ENCODE assay signal across 8 mouse cellular contexts in genomic region chr5:131533815-131534214, GRCm38 (mm10).
A peak's percentile ranks its signal among the peaks of the same experiment; 100 is the strongest.
DNase-seq lines count a peak whose midpoint lies in the region; ATAC-seq lines count a peak whose summit lies in the region.

No protein-coding gene starts in this region.

- no peaks in the 10 kb centered on the region for H3K36me3 ChIP-seq in midbrain, embryonic 16.5 days (ENCODE audit: control insufficient read depth, insufficient read depth, low read length)

- no peaks in the 10 kb centered on the region for H3K9me3 ChIP-seq in midbrain, embryonic 16.5 days (replicated peaks; ENCODE audit: control insufficient read depth, low read length, poor library complexity, severe bottlenecking)

- peaks cover 53% of the 10 kb centered on the region for H3K4me1 ChIP-seq in midbrain, embryonic 16.5 days (ENCODE audit: control insufficient read depth, insufficient read depth, low read length)

- WGBS in midbrain, embryonic 16.5 days: 6% methylated on average over 3 of the region's 3 CpGs

- no peaks in the 10 kb centered on the region for H3K27me3 ChIP-seq in midbrain, embryonic 16.5 days (ENCODE audit: control insufficient read depth, insufficient read depth, low read depth, low read length)

- peak overlapping the region; percentile 36 for H3K4me3 ChIP-seq in midbrain, embryonic 16.5 days (ENCODE audit: low read depth, low read length)

- peak overlapping the region; percentile 59 for H3K4me2 ChIP-seq in midbrain, embryonic 16.5 days (ENCODE audit: low read length)

- peak overlapping the region; percentile 40; the same call in 1 of the 2 replicates for H3K27ac ChIP-seq in midbrain, embryonic 16.5 days (ENCODE audit: low read length)

- intact Hi-C loops in left cerebral cortex, postnatal 14 days (cut with DNase I): loop anchor here (10.0 kb wide), 3 partner anchors 261 to 581 kb away; no protein-coding TSS in a partner anchor

- peak; percentile 39 to 43 for DNase-seq in adrenal gland, adult 18-20 months (ENCODE audit: low spot score in 2 of 2)
- DNase-seq in adrenal gland, adult 8-10 months: no peak
- peak; percentile 57 for DNase-seq in urinary bladder, postnatal 14 days (ENCODE audit: low spot score)
- DNase-seq in urinary bladder, postnatal 4 days (ENCODE audit: low spot score in 2 of 2): no peak
- DNase-seq in gastrocnemius, postnatal 10 days: peak; percentile 49
- peak; percentile 70 to 77 for DNase-seq in left cerebral cortex, postnatal 14 days (ENCODE audit: low spot score in 2 of 2)

- peak overlapping the region; percentile 51; the same call in 1 of the 2 replicates for H3K9ac ChIP-seq in midbrain, embryonic 16.5 days (ENCODE audit: low read depth, low read length)

- ATAC-seq in midbrain, embryonic 16.5 days: no peak
- ATAC-seq in monocyte, adult 5-6 weeks (replicated peaks; ENCODE audit: insufficient number of reproducible peaks, low FRiP score, low TSS enrichment, poor library complexity, severe bottlenecking): no peak

Comparison
In these comparisons a context has a peak if more than half of its experiments do, and no peak if none do; other contexts are left out.
1. DNase-seq: peak in adrenal gland, adult 18-20 months (2 of 2), urinary bladder, postnatal 14 days (single experiment), gastrocnemius, postnatal 10 days (single experiment) and left cerebral cortex, postnatal 14 days (2 of 2); none in adrenal gland, adult 8-10 months (single experiment) and urinary bladder, postnatal 4 days (0 of 2).